Comparison of ENCODE assay signal across 10 mouse cellular contexts in the genomic region with DNA sequence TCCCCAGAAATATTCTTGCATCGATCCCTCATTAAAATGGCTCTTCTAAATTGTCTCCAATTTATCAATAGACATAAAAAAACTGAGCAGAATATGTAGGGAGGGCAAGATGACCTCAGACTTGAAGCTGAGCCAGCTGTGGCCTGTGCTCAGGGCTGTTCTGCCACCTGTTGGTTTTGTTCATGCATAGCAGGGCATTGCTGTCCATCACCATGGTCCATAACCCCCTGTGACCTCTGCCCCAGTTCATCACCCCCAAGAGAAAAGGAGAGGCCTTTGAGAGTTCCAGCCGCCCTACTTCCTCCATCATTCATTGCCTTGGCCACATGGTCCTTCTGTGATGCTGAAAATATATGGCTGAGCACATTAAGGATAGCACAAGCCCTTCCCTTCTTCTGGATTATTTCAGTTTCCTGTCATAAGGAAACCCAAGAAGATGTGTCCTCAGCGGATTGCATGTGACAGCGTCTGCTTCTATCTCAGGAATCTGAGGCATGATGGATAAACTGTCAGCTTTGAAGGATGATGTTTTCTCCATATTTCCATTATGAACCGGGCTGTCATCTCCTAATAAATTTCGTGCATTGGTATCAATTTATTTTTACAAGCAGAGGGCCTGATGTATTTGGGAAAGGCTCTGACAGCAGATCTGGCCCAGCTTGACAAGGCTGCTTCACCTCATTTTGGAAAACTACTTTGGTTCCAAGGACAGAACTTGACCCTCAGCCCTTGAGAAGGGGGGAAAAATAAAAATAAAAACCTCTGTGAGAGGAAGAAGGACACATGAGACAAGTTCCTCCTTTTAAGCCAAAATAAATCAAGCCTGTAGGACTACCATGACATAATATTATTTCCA.
DNase-seq lines count a peak whose midpoint lies in the region; ATAC-seq lines count a peak whose summit lies in the region.
"Had no signal": no experiment of that assay in that cellular context is flagged by ENCODE, and none has a peak within 500 bp of the region (broad histone marks: within the 10 kb centered on the region; RNA-seq: fewer than 3 reads in every experiment).

No protein-coding gene starts in this region.

- H3K27ac ChIP-seq in hindbrain, embryonic 10.5 days: no peak overlapping the region
- no peak overlapping the region for H3K27ac ChIP-seq in hindbrain, embryonic 12.5 days
- no peak overlapping the region for H3K27ac ChIP-seq in heart, embryonic 14.5 days (replicated peaks in 1 of 2; ENCODE audit: control insufficient read depth in 1 of 2, insufficient read depth in 1 of 2, low read depth in 2 of 2, low read length in 2 of 2)
- H3K27ac ChIP-seq: heart, embryonic 13.5 days; neural tube, embryonic 12.5 days had no signal

- no peak overlapping the region for H3K9ac ChIP-seq in hindbrain, embryonic 12.5 days
- H3K9ac ChIP-seq in heart, embryonic 14.5 days (ENCODE audit: low read length): no peak overlapping the region
- H3K9ac ChIP-seq: heart, embryonic 13.5 days; neural tube, embryonic 12.5 days had no signal

- peaks cover 25% of the 10 kb centered on the region for H3K4me1 ChIP-seq in hindbrain, embryonic 10.5 days (replicated peaks)
- H3K4me1 ChIP-seq in hindbrain, embryonic 12.5 days: peaks cover 11% of the 10 kb centered on the region
- H3K4me1 ChIP-seq in heart, embryonic 14.5 days (ENCODE audit: control insufficient read depth in 2 of 2, insufficient read depth in 2 of 2, low read length in 2 of 2): peaks cover 0 to 2% of the 10 kb centered on the region in 2 experiments; a peak in 1 of 4 replicates

- peak; percentile 62 for DNase-seq in hindbrain, embryonic 10.5 days (ENCODE audit: low spot score)
- peak; percentile 57 for DNase-seq in adrenal gland, adult 2 months
- peak; percentile 41 for DNase-seq in lung, postnatal 25 days (ENCODE audit: low spot score)
- DNase-seq in right cerebral cortex, postnatal 25 days: no peak
- DNase-seq in cerebellum, adult 8-10 months: no peak
- no peak for DNase-seq in spleen, adult 12 weeks (ENCODE audit: low spot score)

- no peaks in the 10 kb centered on the region for H3K9me3 ChIP-seq in hindbrain, embryonic 10.5 days
- H3K9me3 ChIP-seq in hindbrain, embryonic 12.5 days (replicated peaks): no peaks in the 10 kb centered on the region
- H3K9me3 ChIP-seq in heart, embryonic 14.5 days (ENCODE audit: control insufficient read depth, low read length): no peaks in the 10 kb centered on the region
- H3K9me3 ChIP-seq: heart, embryonic 13.5 days; neural tube, embryonic 12.5 days had no signal

- peaks cover 9% of the 10 kb centered on the region for H3K27me3 ChIP-seq in hindbrain, embryonic 10.5 days (ENCODE audit: insufficient read depth, poor library complexity, severe bottlenecking)
- no peaks in the 10 kb centered on the region for H3K27me3 ChIP-seq in hindbrain, embryonic 12.5 days
- no peaks in the 10 kb centered on the region for H3K27me3 ChIP-seq in heart, embryonic 14.5 days (ENCODE audit: control insufficient read depth, insufficient read depth, low read length)
- H3K27me3 ChIP-seq: heart, embryonic 13.5 days; neural tube, embryonic 12.5 days had no signal

- H3K36me3 ChIP-seq in hindbrain, embryonic 10.5 days: no peaks in the 10 kb centered on the region
- no peaks in the 10 kb centered on the region for H3K36me3 ChIP-seq in hindbrain, embryonic 12.5 days
- H3K36me3 ChIP-seq in heart, embryonic 14.5 days (ENCODE audit: control insufficient read depth, insufficient read depth, low read length): no peaks in the 10 kb centered on the region
- H3K36me3 ChIP-seq: heart, embryonic 13.5 days; neural tube, embryonic 12.5 days had no signal

- WGBS in hindbrain, embryonic 10.5 days: 66% methylated on average over 6 of the region's 6 CpGs
- 66% methylated on average over 6 of the region's 6 CpGs for WGBS in hindbrain, embryonic 12.5 days
- WGBS in heart, embryonic 14.5 days: 73% methylated on average over 6 of the region's 6 CpGs

- H3K4me3 ChIP-seq in hindbrain, embryonic 10.5 days: no peak overlapping the region
- H3K4me3 ChIP-seq in hindbrain, embryonic 12.5 days: no peak overlapping the region
- no peak overlapping the region for H3K4me3 ChIP-seq in heart, embryonic 14.5 days (ENCODE audit: control insufficient read depth in 1 of 2, insufficient read depth in 1 of 2, low read depth in 1 of 2, low read length in 2 of 2)
- H3K4me3 ChIP-seq: heart, embryonic 13.5 days; neural tube, embryonic 12.5 days had no signal

- ATAC-seq in hindbrain, embryonic 12.5 days (ENCODE audit: low FRiP score): no peak
- 0 out of 2 replicates have a peak, but pooled peaks have one; percentile 21 for ATAC-seq in heart, embryonic 14.5 days (ENCODE audit: insufficient number of reproducible peaks, insufficient read depth, low FRiP score, low read depth)

- H3K4me2 ChIP-seq in hindbrain, embryonic 12.5 days (replicated peaks): no peak overlapping the region
- no peak overlapping the region for H3K4me2 ChIP-seq in heart, embryonic 14.5 days (ENCODE audit: low read length)
- H3K4me2 ChIP-seq: heart, embryonic 13.5 days; neural tube, embryonic 12.5 days had no signal

Comparison
In these comparisons a context has a peak if more than half of its experiments do, and no peak if none do; other contexts are left out.
1. DNase-seq: peak in hindbrain, embryonic 10.5 days (single experiment), adrenal gland, adult 2 months (single experiment) and lung, postnatal 25 days (single experiment); none in right cerebral cortex, postnatal 25 days (single experiment), cerebellum, adult 8-10 months (single experiment) and spleen, adult 12 weeks (single experiment).